Mouse (Mus musculus): ENCODE measurements around the gene Ccdc167.
"Not testable (repeated sequence)": the region's sequence is repeated elsewhere in the genome, so short reads cannot be mapped to it uniquely, and the experiment has no call there.

The Ccdc167 gene

DNA sequence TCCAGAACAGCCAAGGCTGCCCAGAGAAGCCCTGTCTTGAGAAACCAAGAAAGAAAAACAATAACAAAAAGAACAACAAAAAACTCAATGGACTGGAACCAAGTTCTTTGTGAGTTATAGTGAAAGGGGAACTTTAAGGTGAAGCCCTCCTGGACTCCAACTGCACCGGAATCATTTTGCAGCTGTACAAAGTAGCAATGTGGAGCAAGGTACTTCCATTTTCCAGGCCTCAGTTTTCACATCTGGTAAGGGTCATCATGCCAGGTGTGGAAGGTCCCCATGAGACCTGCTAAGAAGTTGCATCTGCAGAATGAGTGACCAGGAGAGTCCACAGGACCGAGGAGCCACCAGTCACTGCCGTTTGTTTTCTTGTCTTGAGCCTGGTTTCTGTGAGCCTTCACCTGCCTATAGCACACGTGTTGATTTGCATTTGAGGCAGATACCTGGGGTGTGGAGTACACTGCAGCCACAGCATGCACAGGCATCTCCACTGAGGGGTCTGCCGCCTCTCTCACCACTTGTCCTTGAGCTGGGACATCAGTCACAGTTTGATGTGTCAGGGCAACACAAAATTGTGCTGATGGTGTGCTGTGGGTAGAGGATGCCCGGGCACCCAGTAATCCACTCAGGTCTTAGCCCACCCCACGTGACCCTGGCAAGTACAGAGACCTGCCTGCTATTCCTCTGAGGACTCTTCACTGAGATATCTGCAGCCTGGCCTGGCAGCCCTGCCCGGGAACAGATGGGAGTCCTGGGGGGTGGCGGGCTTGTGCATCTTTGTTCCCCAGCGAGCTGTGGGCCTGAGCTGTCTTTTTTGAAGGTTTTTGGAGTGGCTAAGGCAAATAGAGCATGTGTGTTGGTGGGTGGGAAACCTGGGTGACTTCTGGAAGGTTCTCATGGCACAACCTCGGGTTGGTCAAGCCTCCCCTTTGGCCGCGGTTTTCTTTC lies 3.1 kb upstream of the Ccdc167 start:
- no peak for DNase-seq (ENCODE audit: low read depth)

DNA sequence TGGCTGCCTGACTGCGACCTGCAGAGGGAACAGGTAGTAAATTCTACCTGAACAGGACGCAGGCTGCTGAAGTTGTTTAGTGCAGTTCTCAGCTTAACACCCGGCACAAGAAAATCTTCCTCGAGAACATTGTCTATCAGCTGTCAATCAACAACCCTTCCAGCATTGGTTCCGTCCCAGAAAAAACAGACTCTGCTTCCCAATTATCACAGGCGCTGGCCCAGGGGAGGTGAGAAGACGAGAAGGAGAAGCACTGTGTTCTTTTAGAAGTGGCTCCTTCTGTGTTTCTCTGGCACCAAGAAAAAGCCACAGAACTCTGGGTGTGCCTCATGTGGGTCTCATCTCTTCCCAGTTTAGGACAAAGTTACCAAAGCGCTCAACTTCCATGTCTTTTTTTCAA lies 1.8 kb upstream of the Ccdc167 start:
- no peak for DNase-seq (ENCODE audit: low read depth)

DNA sequence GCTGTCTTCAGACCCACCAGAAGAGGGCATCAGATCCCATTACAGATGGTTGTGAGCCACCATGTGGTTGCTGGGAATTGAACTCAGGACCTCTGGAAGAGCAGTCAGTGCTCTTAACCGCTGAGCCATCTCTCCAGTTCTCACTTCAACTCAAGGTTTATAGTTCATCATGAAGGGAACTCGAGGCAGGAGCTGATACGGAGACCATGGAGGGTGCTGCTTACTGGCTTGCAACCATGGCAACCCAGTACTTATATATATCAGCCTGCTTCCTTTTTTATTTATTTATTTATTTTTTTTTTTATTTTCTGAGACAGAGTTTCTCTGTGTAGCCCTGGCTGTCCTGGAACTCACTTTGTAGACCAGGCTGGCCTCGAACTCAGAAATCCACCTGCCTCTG lies 3.1 kb downstream of the Ccdc167 start:
- not testable (repeated sequence) for DNase-seq (ENCODE audit: low read depth)

DNA sequence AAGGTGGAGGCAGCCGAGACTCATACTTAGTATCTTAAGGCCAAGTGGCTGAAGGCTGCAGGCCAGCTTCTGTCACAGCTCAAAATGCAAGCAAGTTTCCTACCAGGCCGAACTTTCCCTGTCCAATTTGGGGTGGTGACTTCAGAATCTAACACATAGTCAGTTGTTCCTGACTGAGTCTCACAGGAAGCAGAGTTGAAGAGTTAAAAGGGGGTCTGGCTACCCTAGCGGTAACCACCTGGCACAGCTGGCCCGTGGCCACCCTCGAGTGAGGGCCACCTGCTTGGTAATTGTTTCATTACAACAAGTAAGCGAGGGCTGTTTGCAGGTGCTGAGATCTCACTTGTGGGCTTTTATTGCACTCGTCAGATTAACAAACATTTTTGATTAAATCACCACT lies 4.3 kb downstream of the Ccdc167 start:
- no peak for DNase-seq (ENCODE audit: low read depth)

DNA sequence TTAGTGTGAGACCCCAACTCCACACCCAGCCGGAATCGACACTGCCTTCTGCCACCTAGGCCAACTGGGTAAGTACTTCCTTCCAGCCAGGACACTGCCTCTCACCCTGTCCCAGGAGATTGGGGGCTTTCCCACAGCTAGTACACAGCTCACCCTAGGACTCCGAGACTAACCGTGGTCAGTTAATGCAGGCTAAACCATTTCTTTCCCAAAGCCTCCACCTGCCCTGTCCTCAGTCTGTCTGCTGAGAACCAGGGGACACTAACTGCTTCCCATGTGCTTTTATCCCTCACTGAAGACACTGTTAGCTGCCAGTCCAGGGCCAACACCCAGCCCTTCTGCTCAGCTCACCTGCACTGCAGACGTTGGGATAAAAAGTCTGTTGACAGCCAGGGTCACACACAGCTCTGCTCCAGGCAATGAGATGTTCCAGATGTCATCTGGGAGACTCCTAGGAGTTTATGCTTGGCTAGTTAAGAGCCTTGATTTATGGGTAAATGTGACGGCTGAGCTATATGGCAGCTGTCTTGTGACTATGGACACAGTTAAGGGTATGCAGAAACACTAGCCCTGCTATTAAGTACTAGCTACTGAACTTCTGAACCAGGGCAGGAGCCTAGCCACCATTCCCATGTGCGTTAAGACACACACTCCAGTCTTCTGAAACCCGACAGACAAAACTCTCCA lies 5.0 kb downstream of the Ccdc167 start:
- DNase-seq (ENCODE audit: low read depth), result no peak

DNA sequence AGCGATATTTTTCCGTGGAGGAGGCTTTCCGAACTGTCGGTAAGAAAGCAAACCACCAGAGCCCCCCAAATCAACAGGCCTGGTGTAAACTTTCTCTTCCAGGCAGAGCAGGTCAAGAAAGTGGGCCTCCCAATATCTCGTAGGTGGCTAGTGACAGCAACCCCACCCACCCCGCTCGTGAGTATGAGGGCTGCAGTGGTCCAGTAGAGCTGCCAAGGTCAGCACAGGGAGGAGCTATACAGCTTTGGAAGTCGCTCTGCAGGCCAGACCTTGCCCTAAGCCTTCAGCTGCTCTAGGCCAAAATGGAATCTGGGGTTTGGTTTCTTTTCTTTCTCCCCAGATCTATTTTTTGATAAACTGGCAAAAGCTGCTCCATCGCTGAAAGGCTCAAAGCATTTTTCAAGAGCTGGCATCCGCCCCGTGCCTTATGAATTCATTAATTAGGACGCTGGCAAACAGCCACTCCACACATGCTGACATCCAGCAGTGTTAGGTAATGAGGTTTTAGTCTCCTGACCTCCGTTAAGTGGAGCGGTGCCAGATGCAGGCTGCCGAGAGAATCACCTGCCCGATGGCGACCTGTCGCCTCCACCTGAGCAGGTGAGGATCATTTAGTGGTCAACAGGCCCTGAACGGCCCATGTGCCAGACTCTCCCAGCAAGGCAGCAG lies 5.6 kb downstream of the Ccdc167 start:
- no peak for DNase-seq (ENCODE audit: low read depth)

DNA sequence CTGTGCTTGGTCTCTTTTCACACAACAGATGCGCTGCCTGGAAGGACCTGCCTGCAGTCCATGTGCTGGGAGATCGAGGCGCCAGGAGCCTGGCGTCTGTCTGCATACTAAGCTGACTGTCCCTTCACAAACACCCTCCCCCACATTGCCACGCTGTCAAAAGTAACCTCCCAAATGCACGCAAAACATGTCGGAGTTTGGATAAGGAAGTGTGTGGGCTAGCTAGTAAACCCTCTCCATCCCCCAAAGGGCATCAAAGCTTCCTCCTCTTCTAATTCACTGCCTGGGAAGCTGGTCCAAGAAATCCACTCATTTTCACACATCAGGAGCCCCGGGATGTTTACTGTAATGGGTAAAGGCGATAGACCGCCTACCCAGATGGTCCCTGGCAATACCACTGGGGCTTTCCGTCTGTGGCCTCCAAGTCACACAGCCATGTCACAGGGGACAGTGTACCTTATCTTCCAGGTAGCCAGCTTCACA lies 6.2 kb downstream of the Ccdc167 start:
- DNase-seq (ENCODE audit: low read depth), result no peak

DNA sequence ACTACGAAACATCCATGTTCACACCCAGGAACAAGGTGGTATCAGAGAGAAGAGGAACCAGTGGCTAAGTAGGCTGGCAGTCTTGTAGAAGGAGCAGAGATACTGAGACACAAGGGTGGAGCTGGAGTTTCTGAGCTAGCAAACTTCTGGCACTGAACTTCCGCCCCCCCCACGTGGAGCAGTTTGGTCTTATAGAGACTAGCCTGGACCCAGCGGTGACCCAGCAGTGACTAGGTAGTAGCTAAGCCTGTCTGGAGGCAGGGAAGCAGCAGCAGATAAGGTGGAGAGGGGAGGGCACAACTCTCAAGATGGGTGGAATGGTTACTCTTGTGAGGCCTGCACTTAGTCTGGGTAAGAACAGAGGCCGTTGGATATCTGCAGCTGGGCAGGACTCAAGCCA lies 8.1 kb downstream of the Ccdc167 start:
- DNase-seq (ENCODE audit: low read depth), result no peak

DNA sequence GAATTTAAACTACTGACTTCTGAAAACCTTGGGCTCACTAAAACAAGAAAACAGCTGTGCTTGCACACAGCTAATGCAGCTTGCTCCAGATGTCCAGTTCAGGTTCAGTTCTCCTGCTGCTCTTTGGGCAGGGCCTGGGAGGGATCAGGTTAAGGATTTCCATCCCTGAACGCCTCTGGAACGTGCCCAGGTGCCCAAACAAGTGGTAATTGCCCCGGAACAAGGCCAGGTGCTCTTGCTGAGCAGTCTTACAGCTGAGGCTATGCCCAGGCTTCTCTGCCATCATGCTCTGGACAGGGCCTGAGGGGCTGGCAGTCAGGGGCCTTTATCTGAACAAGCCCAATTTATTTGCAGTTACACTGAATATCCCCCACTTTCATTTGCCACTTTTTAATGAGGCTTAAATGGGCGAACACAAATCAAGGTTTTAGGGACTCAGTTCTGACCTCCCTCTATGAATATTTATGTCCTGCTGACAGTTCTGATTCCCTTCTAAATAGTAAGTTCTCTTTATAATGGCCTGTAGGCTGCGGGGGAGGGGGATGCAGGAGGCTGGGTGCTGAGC lies 9.8 kb downstream of the Ccdc167 start:
- DNase-seq (ENCODE audit: low read depth), result no peak

DNA sequence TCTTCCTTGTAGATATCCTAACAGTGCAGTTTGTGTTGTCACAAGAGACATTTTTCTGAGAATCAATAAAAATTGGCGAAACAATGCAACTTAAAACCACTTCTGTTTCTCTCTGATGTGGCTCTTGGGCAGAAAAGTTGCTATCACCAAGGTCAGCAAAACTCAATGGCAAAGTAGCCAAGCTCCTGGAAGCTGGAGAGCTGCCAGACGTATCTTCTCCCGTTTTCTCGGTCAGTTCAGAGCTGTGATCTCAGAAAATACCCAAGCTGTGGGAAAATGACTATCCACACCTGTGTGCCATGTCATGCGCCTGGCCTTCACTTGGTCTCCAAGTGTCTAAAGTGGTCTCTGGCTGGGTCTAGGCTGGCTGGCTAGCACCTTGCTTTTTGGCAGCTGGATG lies 11.0 kb downstream of the Ccdc167 start:
- no peak for DNase-seq (ENCODE audit: low read depth)

DNA sequence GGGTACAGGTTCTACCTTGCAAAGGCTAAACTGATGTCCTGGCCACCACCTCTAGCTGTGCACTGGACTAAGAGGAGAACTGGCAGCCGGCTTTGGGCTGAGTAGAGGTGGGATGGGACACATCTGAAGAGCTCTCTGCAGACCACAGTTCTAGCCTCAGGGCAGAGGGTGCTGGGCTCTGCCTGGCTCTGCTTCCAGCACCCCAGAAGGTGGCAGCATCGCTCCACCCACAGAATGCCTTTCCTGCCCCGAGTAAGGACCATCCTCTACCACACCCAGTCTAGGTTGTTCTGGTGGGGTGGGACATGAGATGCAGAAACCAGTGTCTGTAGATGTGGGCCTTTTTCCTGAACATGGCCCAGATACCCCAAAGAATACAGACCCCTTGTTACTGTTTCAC lies 12.1 kb downstream of the Ccdc167 start:
- peak; percentile 52 for DNase-seq (ENCODE audit: low read depth)

DNA sequence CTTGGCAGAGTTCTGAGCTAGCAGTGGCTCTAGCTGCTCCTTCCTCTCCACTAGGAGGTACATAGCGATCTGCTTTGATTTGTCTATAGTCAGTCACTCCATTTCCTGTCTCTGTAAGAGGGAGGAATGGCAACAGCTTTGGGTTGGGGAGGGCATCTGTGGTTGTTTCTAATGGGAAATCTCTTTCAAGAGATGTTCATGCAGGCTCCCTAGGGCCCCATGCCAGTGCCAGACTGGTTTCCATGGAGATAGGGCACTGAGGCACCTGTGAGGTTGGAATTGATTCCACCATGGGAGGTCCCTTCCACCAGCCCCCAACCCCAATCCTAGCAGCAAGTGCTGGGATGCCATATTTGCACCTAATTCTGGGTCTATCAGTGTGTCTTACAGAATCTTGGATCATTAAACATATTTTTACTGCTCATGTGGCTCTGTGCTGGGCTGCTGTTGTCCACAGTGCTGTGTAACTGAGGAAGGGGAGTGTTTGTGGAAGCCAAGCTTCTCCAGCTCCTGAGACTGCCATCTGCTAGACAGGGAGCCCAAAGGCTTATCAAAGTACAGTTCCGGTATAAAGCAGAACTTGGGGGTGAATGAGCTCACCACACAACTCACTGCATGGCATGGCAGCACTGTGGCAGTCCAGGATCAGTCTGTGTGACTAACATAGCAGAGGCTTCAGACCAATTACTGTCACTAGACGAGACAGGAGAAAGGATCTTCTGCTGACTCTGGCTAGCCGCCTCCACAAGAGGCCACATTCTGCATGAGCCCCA lies 13.7 kb downstream of the Ccdc167 start:
- DNase-seq (ENCODE audit: low read depth), result peak; percentile 30

DNA sequence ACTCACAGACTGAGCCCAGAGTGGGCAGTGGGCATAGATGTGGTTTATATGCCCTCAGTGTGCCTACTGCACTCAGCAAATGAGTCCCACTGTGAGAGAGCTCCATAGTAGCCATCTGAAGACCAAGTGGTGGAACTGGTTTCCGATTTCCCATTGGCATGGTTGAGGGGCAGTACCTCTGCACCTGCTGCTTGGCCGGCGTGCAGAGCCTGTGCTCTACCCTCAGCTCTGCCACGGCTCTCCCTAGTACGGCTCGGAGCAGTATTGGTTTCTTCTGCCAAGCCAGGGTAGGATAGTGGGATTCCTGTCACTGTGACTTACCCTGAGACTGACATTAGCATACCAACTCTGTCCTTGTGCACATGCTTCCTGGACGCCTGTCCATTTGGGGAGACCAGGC lies 16.3 kb downstream of the Ccdc167 start:
- DNase-seq (ENCODE audit: low read depth), result no peak

DNA sequence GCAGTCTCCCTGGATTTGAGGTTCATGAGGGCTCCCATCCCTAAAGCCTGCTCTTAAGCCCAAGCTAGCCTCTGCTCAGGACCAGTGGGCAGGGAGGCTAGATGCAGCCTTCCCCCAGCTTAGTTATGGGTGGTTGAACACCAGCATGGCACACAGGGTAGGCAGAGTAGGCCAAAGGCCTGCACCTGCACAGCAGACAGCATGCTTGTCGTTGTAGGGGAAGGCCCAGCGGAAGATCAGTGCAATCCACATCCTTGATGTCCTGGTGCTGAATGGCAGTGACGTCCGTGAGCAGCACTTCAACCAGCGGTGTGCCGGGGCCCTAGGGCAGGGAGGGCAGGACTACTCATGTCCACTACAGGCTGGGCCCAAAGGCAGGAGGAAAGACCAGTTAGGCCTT lies 18.4 kb downstream of the Ccdc167 start:
- no peak for DNase-seq (ENCODE audit: low read depth)

DNA sequence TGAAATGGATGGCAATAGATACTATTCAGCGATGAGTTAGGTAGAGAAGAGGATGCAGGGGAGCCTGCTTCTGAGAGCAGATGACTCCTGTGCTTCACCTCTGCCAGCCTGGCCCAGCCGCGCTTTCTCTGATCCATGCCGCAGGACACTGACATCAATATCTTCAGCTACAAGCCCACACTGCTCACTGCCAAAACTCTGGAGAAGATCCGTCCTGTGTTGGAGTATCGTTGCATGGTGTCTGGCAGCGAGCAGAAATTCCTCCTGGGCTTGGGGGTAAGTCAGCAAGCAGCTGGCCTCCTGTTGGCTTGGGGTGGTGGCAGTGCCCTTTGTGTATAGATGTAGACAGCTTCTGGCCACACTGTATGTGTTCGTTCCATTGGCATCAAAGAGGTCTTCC lies 19.9 kb downstream of the Ccdc167 start:
- DNase-seq (ENCODE audit: low read depth), result no peak

DNA sequence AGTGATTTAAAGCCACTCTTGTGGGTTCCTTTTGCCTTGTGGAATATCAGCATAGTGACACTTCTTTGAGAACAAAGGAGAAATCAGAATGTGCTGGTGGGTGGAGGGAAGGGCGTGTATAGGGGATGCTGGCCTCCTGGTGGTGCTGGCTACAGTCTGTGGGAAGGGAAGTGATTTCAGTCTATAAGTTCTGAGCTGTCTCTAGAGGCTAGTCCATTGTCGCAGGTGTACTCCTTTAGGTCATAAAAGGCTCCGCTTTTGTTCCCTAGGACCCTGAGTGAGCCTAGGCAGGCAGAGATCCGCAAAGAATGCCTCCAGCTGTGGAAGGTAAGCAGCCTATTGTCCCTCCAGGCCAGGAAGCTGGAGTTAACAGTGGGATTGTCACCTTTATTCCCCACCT lies 22.3 kb downstream of the Ccdc167 start:
- no peak for DNase-seq (ENCODE audit: low read depth)

DNA sequence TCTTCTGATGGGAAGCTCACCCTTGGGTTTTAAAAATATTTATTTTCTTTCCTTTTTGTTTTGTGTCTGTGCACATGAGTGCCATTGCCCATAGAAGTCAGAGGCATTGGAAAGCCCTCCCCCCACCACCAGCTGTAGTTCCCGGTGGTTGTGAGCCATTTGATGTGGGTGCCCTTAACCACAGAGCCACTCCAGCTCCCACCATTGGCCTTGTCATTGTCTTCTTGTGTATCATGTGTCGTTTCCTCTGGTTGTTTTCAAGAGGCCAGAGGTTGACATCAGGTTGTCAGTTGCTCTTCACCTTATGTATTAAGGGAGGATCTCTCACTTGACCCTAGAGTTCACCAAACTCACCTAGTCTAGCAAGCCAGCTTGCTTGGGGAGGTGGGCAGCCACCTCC lies 23.3 kb downstream of the Ccdc167 start:
- no peak for DNase-seq (ENCODE audit: low read depth)

DNA sequence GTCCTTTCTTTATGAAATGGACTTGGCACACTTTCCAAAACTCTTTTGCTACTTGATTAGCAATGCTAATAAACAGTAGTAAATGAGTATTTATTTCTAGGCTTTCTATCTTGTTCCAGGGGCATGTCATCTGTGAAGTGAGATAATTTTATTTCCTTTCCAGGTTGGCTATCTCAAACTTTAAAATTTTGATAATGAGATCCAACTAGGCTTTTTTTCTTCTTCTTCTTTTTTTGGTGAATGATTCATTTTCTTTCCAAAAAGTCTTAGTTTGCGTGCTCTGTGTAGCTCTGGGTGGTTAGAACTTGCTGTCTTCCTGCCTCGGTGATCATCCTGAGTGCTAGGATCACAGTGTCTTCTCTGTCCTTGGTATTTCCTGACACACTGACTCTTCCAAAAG lies 24.0 kb downstream of the Ccdc167 start:
- no peak for DNase-seq (ENCODE audit: low read depth)

DNA sequence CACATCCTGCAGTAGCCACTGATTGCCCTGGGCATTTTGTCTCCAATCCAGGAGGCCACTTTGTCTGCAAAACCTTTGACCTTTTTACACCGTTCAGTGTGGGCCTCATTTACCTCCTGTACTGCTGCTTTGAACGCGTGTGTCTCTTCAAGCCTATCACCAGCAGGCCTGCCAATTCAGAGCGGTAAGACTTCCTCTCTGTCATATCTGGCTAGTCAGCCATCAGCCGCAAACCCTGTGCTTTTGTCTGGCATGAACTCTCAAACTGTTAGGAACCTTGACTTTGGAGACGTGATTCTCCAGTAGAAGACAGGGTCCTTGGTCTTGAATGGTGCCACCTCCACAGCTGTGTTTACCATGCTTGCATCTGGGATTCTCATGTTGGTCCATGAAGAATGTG lies 26.6 kb downstream of the Ccdc167 start:
- DNase-seq (ENCODE audit: low read depth), result no peak

DNA sequence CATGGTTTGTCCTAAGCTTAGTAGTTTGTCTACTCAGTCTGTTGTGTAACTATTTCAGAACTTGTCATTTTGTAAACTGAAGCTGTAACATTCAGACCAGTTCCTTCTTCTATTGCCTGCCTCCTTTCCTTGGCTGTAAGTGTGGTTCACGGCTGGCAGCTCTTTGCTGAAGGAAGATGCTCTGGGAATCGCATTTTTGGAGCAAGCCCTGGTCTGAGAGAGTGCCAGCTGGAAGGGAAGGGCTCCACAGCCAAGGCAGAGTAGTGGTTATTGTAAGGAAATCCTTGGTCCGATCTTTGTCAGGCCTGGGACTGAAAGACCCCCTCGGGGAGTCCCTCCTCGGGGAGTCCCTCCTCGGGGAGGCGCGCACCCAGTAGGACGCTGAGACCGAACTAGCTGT lies 28.2 kb downstream of the Ccdc167 start:
- DNase-seq (ENCODE audit: low read depth), result no peak

DNA sequence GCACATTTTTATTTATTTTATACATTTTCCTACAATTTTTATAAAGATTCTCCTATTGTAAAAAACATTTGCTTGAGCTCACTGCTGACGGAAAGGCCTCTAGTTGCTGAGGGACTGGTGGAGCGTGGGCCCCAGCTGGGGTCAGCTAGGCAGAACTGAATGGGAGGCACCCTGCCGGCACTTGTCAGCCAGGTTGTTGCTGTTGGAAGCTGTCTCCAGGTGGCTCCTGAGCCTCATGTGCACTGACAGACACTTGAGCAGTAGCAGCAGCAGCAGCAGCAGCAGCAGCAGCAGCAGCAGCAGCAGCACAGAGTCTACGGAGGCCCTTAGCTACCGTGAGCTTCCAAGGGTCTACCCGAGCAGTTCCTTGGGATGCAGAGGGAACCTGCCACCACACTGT lies 29.5 kb downstream of the Ccdc167 start:
- no peak for DNase-seq (ENCODE audit: low read depth)

DNA sequence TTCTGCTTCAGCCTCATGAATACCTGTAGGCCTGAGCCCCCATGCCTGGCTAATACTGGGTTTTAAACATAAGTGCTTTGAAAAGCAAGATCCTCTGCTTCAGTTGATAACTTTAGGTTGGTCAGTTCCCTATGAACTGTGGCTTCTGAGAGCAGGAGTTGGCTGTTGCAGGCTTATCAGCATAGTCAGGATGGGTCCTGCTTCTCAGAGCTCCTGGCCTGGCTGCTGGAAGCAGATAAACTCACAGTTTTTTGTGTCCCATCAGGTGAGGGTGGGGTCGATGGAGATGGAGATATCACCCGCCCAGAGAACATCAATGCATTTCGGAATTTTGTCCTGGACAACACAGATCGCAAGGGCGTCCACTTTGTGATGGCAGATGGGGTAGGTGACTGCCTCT lies 30.1 kb downstream of the Ccdc167 start:
- DNase-seq (ENCODE audit: low read depth), result no peak

All from 416B (cell line).